Mouse (Mus musculus) kidney, embryonic 16.5 days (tissue): ENCODE measurements around the gene Gtf2f1. TPM values are rescaled to one million over a fixed set of nuclear protein-coding genes. Genes with fewer than 3 reads are reported as not detected.

ENCODE experiments used
- ATAC-seq: fragments of 200-750 bp; cut with Nextera tagmentation; 2 replicates; pipeline ENCODE4 v1.8.0; 2017; ENCODE audit warnings: moderate TSS enrichment; ENCODE audit not compliant: low FRiP score, low TSS enrichment
- H3K27ac ChIP-seq: fragments of 300-500 bp; sonication (generic); 2 replicates; pipeline ENCODE4 v1.5.1; 2014; ENCODE audit warnings: low read length
- H3K27me3 ChIP-seq: fragments of 300-500 bp; sonication (generic); 2 replicates; pipeline ENCODE4 v1.6.1; 2014; ENCODE audit warnings: low read length, control low read depth, mixed read lengths; ENCODE audit not compliant: insufficient read depth
- H3K36me3 ChIP-seq: fragments of 300-500 bp; sonication (generic); 2 replicates; pipeline ENCODE4 v1.6.1; 2014; ENCODE audit warnings: low read length, control low read depth, mixed read lengths; ENCODE audit not compliant: insufficient read depth
- H3K4me1 ChIP-seq: fragments of 300-500 bp; sonication (generic); 2 replicates; pipeline ENCODE4 v1.6.1; 2014; ENCODE audit warnings: low read length, control low read depth, mixed read lengths; ENCODE audit not compliant: insufficient read depth
- H3K4me2 ChIP-seq: fragments of 300-500 bp; sonication (generic); replicated peaks from 2 replicates; pipeline ENCODE4 v1.6.1; 2014; ENCODE audit warnings: low read depth, low read length
- H3K4me3 ChIP-seq: fragments of 300-500 bp; sonication (generic); 2 replicates; pipeline ENCODE4 v1.5.1; 2014; ENCODE audit warnings: mild to moderate bottlenecking, low read length
- H3K9ac ChIP-seq: fragments of 300-500 bp; sonication (generic); replicated peaks from 2 replicates; pipeline ENCODE4 v1.6.1; 2014; ENCODE audit warnings: low read length
- H3K9me3 ChIP-seq: fragments of 300-500 bp; sonication (generic); 2 replicates; pipeline ENCODE4 v1.6.1; 2016; ENCODE audit warnings: low read length, control low read depth
- WGBS: fragments of 180-500 bp; shearing (Covaris S2); extraction: QIAGEN DNeasy Blood & Tissue Kit; methylation state at CpG from one replicate; pipeline ENCODE4 v1.1.7; 2014; 5-methylcytosine and 5-hydroxymethylcytosine counted together
- polyA plus RNA-seq: library from polyadenylated mRNA; unstranded; fragments of >200 nt; fragmentation: Nextera tagmentation; extraction: Ambion mirVana; gene quantifications from 2 replicates; pipeline ENCODE4 v1.2.1, GENCODE M21; 2015

Gtf2f1 gene
- polyA plus RNA-seq, 1 experiment from 2014 or later: 74.0 TPM

GRCm38 (mm10) chr17:56990115-56990746 is 20.9 kb downstream of the Gtf2f1 start, which contains the start of gene Clpp:
TSS of gene Clpp (plus strand) at chr17:56990305.
- peak within 1 kb of the TSS; percentile 91 for H3K9ac ChIP-seq
- peaks cover 6% of the 10 kb centered on the region for H3K4me1 ChIP-seq
- H3K4me3 ChIP-seq: peak within 1 kb of the TSS; percentile 96
- peak within 1 kb of the TSS; percentile 84 for H3K4me2 ChIP-seq
- no peaks in the 10 kb centered on the region for H3K27me3 ChIP-seq
- no peaks in the 10 kb centered on the region for H3K9me3 ChIP-seq
- whole genome bisulfite sequencing: under 1% methylated on average over 52 of the region's 52 CpGs
- ATAC-seq: peak; percentile 96
- peaks cover 31% of the 10 kb centered on the region for H3K36me3 ChIP-seq
- peak within 1 kb of the TSS; percentile 86 for H3K27ac ChIP-seq

GRCm38 (mm10) chr17:56989467-56990114 is 21.5 kb downstream of the Gtf2f1 start:
- Histone ChIP-seq H3K4me2 (peak overlapping the region; percentile 84), H3K27ac (peak overlapping the region; percentile 86), H3K9ac (peak overlapping the region; percentile 91), H3K4me1 (peaks cover 6% of the 10 kb centered on the region), H3K36me3 (peaks cover 24% of the 10 kb centered on the region), H3K27me3 (no peaks in the 10 kb centered on the region), H3K9me3 (no peaks in the 10 kb centered on the region), H3K4me3 (peak overlapping the region; percentile 96)
- WGBS: 2% methylated on average over 25 of the region's 25 CpGs
- ATAC-seq: peak; percentile 94

- peaks cover 6% of the 10 kb centered on the region for H3K4me1 ChIP-seq
- no peak overlapping the region for H3K27ac ChIP-seq
- peak overlapping the region; percentile 91; the same call in 1 of the 2 replicates for H3K9ac ChIP-seq
- H3K27me3 ChIP-seq: no peaks in the 10 kb centered on the region
- H3K4me2 ChIP-seq: peak overlapping the region; percentile 84
- WGBS: 73% methylated on average over 7 of the region's 7 CpGs
- H3K36me3 ChIP-seq: peaks cover 19% of the 10 kb centered on the region
- no peak for ATAC-seq
- H3K4me3 ChIP-seq: peak overlapping the region; percentile 96
- H3K9me3 ChIP-seq: no peaks in the 10 kb centered on the region
Observed at GRCm38 (mm10) chr17:56988921-56989430, 22.1 kb downstream of the Gtf2f1 start.

- H3K4me1 ChIP-seq: peaks cover 6% of the 10 kb centered on the region
- no peaks in the 10 kb centered on the region for H3K27me3 ChIP-seq
- no peaks in the 10 kb centered on the region for H3K9me3 ChIP-seq
- no peak overlapping the region for H3K9ac ChIP-seq
- H3K4me2 ChIP-seq: no peak overlapping the region
- peaks cover 14% of the 10 kb centered on the region for H3K36me3 ChIP-seq
- WGBS: 88% methylated on average over 7 of the region's 7 CpGs
- H3K27ac ChIP-seq: no peak overlapping the region
- H3K4me3 ChIP-seq: no peak overlapping the region
- no peak for ATAC-seq
Observed at GRCm38 (mm10) chr17:56988441-56988840, 22.6 kb downstream of the Gtf2f1 start.

GRCm38 (mm10) chr17:56986105-56986805 is 24.8 kb downstream of the Gtf2f1 start:
- H3K4me2 ChIP-seq: no peak overlapping the region
- no peak overlapping the region for H3K4me3 ChIP-seq
- no peaks in the 10 kb centered on the region for H3K36me3 ChIP-seq
- H3K9me3 ChIP-seq: no peaks in the 10 kb centered on the region
- WGBS: 85% methylated on average over 3 of the region's 3 CpGs
- H3K4me1 ChIP-seq: peaks cover 6% of the 10 kb centered on the region
- no peaks in the 10 kb centered on the region for H3K27me3 ChIP-seq
- H3K9ac ChIP-seq: no peak overlapping the region
- ATAC-seq: no peak
- H3K27ac ChIP-seq: no peak overlapping the region

GRCm38 (mm10) chr17:56985656-56986055 is 25.4 kb downstream of the Gtf2f1 start:
- Histone ChIP-seq H3K9me3 (no peaks in the 10 kb centered on the region), H3K27ac (no peak overlapping the region), H3K27me3 (no peaks in the 10 kb centered on the region), H3K36me3 (no peaks in the 10 kb centered on the region), H3K4me3 (no peak overlapping the region), H3K4me1 (peaks cover under 1% of the 10 kb centered on the region; the same call in 1 of the 2 replicates), H3K4me2 (no peak overlapping the region), H3K9ac (no peak overlapping the region)
- 63% methylated on average over 3 of the region's 3 CpGs for WGBS
- ATAC-seq: no peak

- Histone ChIP-seq H3K27me3 (no peaks in the 10 kb centered on the region), H3K9ac (no peak overlapping the region), H3K36me3 (no peaks in the 10 kb centered on the region), H3K4me1 (no peaks in the 10 kb centered on the region), H3K4me3 (no peak overlapping the region), H3K4me2 (no peak overlapping the region), H3K27ac (no peak overlapping the region), H3K9me3 (no peaks in the 10 kb centered on the region)
- WGBS: 78% methylated on average over 9 of the region's 9 CpGs
- no peak for ATAC-seq
Observed at GRCm38 (mm10) chr17:56984886-56985285, 26.2 kb downstream of the Gtf2f1 start.

GRCm38 (mm10) chr17:56982013-56982412 is 29.1 kb downstream of the Gtf2f1 start, which contains the start of gene Acer1:
TSS of gene Acer1 (minus strand) at chr17:56982126.
- Histone ChIP-seq H3K36me3 (no peaks in the 10 kb centered on the region), H3K27me3 (no peaks in the 10 kb centered on the region), H3K27ac (no peak within 1 kb of the TSS), H3K9ac (no peak within 1 kb of the TSS), H3K9me3 (no peaks in the 10 kb centered on the region), H3K4me1 (no peaks in the 10 kb centered on the region), H3K4me2 (no peak within 1 kb of the TSS), H3K4me3 (no peak within 1 kb of the TSS)
- 85% methylated on average over 5 of the region's 5 CpGs for WGBS
- no peak for ATAC-seq

GRCm38 (mm10) chr17:56981049-56981448 is 30.0 kb downstream of the Gtf2f1 start:
- H3K36me3 ChIP-seq: no peaks in the 10 kb centered on the region
- no peak overlapping the region for H3K9ac ChIP-seq
- H3K9me3 ChIP-seq: no peaks in the 10 kb centered on the region
- WGBS: 62% methylated on average over 7 of the region's 7 CpGs
- no peak for ATAC-seq
- no peak overlapping the region for H3K4me2 ChIP-seq
- H3K27ac ChIP-seq: no peak overlapping the region
- no peaks in the 10 kb centered on the region for H3K4me1 ChIP-seq
- H3K4me3 ChIP-seq: no peak overlapping the region
- no peaks in the 10 kb centered on the region for H3K27me3 ChIP-seq
